Mouse (Mus musculus): ENCODE data around the gene Golga4.

- no peak for TF ChIP-seq CTCF (IDR thresholded peaks at IDR 0.05)
- no peak for TF ChIP-seq EP300 (IDR thresholded peaks at IDR 0.05)
Measured at GRCm38 (mm10) chr9:118574911-118575310, 68.8 kb downstream of the Golga4 start.

Data from lung, postnatal 0 days (tissue).